8 mouse cellular contexts compared by ENCODE assay signal in genomic region chr11:95118505-95118904, GRCm38 (mm10). TPM values are rescaled to one million over a fixed set of nuclear protein-coding genes. Genes with fewer than 3 reads are reported as not detected.
DNase-seq lines count a peak whose midpoint lies in the region.

No protein-coding gene starts in this region.

- intact Hi-C loops in heart, postnatal 10 days (cut with DNase I): loop anchor here (2.0 kb wide), 1 partner anchor 402 kb away; no protein-coding TSS in a partner anchor

- DNase-seq in A20 (ENCODE audit: low read depth, low spot score): peak; percentile 49
- DNase-seq in R1 (ENCODE audit: low read depth, low spot score): peak; percentile 78
- DNase-seq in embryo, embryonic 11 days: peak; percentile 86
- DNase-seq in heart, postnatal 10 days: peak; percentile 74 to 90
- peak; percentile 48 for DNase-seq in layer of hippocampus, adult 9-10 months (ENCODE audit: low spot score)
- peak; percentile 66 for DNase-seq in lung, postnatal 25 days (ENCODE audit: low spot score)
- peak; percentile 70 for DNase-seq in right cerebral cortex, postnatal 25 days
- DNase-seq in yolk sac, embryonic 10.5 days (ENCODE audit: low spot score): peak; percentile 44

RNA-seq across cellular contexts. Expression of gene Dlx3, which starts 1.4 kb away (rescaled TPM):
- total RNA-seq in heart, postnatal 10 days (2021): not detected

RNA-seq across cellular contexts. Expression of gene Dlx4, which starts 27.6 kb away (rescaled TPM):
- total RNA-seq in heart, postnatal 10 days (2021): under 1 TPM in 1 of 2 experiments, not detected in 1; 0.12 TPM

RNA-seq across cellular contexts. Expression of gene Itga3, which starts 41.9 kb away (rescaled TPM):
- 10 to 100 TPM; 14.3 to 14.6 TPM for total RNA-seq in heart, postnatal 10 days (2021)

Comparison
In these comparisons a context has a peak if more than half of its experiments do, and no peak if none do; other contexts are left out.
1. Peak in every context shown above with its lines: DNase-seq.